Mouse (Mus musculus) embryonic fibroblast, embryonic 13.5 days (primary cell): ENCODE measurements around the gene AW551984.

Experiments used
- CTCF ChIP-seq: IDR thresholded peaks from 2 replicates; pipeline ENCODE4 v1.5.1; 2011; ENCODE audit warnings: mild to moderate bottlenecking, control low read depth, low read length, moderate library complexity, borderline replicate concordance; ENCODE audit not compliant: insufficient read depth
- POLR2A ChIP-seq: IDR thresholded peaks from 2 replicates; pipeline ENCODE4 v1.6.1; 2011; ENCODE audit warnings: low read depth, mild to moderate bottlenecking, control low read depth, low read length, moderate library complexity

DNA sequence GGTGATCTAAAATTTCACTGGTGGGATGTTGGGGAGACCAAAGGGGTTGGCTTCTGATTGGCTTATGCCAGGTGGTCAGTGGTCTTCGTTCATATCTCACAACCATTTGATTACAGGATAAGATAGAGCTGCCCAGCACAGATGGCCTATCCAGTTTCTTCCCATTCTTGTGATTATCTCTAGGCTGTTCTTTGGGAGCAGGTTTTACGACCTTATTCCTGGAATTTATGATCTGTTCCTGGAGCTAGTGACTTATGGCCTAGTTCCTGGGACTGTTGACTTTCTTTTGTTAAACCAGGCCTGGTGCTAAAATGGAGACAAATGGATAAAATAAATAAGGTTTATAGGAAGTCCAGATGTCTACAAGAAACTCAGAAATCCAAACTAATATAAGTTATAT lies 20.5 kb upstream of the AW551984 start:
- TF ChIP-seq CTCF (no peak), POLR2A (no peak)
